Mouse (Mus musculus): Measurements from ENCODE around the gene Gm45233.

DNA sequence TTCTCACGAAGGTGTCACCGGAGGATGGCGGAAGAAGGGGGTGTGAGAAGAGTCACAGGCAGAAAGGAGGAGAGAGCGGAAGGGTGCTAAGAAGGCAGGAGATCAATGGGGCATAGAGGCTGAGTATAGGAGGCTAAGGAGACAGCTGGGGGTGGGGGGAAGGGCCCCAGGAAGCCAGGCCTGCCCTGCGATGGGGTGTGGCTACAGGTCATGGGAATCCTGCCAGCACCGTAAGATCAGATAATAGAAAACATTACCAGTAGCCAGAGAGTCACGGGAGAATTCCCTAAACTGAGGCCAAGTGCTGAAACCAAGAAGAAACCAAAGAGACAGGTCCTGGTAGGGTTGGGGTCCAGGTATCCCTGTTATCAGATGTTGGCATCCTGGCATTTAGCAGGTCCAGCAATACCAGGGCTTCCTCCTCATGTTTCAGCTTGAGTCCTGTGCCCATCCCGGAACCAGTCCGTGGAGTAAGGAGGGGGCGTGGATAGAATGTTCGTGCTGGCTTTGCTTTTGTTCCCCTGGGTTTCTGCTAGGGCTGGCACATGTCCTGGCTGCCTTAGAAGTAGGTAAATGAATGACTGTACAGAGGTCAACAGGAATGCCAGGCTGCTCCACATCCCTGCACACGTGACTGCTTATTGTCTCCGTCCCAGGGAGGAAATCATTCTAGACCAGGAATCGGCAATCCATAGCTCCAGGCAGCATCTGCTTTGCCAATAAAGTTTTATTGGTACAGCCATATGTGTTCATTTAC, 9.8 kb downstream of the Gm45233 start:
- TF ChIP-seq CTCF (IDR thresholded peaks at IDR 0.05; ENCODE audit: insufficient read depth, low read length) (no peak), POLR2A (IDR thresholded peaks at IDR 0.05; ENCODE audit: borderline replicate concordance, extremely low read depth, low read depth, low read length) (no peak)

All from lung, adult 2 months (tissue).